Mouse (Mus musculus) lung, adult 2 months (tissue): ENCODE data around the gene Itm2c.

Source experiments
- CTCF ChIP-seq: fragments of 200-500 bp; IDR thresholded peaks from 2 replicates; pipeline ENCODE4 v1.5.1; 2011; ENCODE audit warnings: mild to moderate bottlenecking, low read length, control low read depth; ENCODE audit not compliant: insufficient read depth
- POLR2A ChIP-seq: fragments of 200-500 bp; IDR thresholded peaks from 2 replicates; pipeline ENCODE4 v1.6.1; 2011; ENCODE audit warnings: low read depth, mild to moderate bottlenecking, control low read depth, low read length, borderline replicate concordance; ENCODE audit errors: extremely low read depth

GRCm38 (mm10) chr1:85955150-85955549 lies 61.1 kb downstream of the Itm2c start:
- TF ChIP-seq CTCF (no peak), POLR2A (no peak)
